Mouse (Mus musculus) embryonic facial prominence, embryonic 11.5 days (tissue): Measurements from ENCODE around the gene Gm9903. TPM values are rescaled to one million over a fixed set of nuclear protein-coding genes. Genes with fewer than 3 reads are reported as not detected.

Source experiments
- ATAC-seq: fragments of 200-750 bp; cut with Nextera tagmentation; replicated peaks from 2 replicates; pipeline ENCODE4 v1.8.0; 2017; ENCODE audit warnings: low read depth; ENCODE audit not compliant: insufficient number of reproducible peaks, low FRiP score, low TSS enrichment
- DNase-seq: peaks from one replicate; pipeline ENCODE4 v3.0.0-alpha.2; 2015; ENCODE audit warnings: low spot score
- H3K27ac ChIP-seq: fragments of 300-500 bp; sonication (generic); replicated peaks from 2 replicates; pipeline ENCODE4 v1.5.1; 2014; ENCODE audit warnings: mild to moderate bottlenecking, low read depth, low read length, control low read depth
- H3K27me3 ChIP-seq: fragments of 300-500 bp; sonication (generic); 2 replicates; pipeline ENCODE4 v1.6.1; 2014; ENCODE audit warnings: mild to moderate bottlenecking, low read length, moderate library complexity, mixed read lengths; ENCODE audit not compliant: control insufficient read depth, insufficient read depth
- H3K36me3 ChIP-seq: fragments of 300-500 bp; sonication (generic); replicated peaks from 2 replicates; pipeline ENCODE4 v1.6.1; 2014; ENCODE audit warnings: low read depth, mild to moderate bottlenecking, low read length, moderate library complexity, mixed read lengths; ENCODE audit not compliant: control insufficient read depth, insufficient read depth
- H3K4me1 ChIP-seq: fragments of 300-500 bp; sonication (generic); 2 replicates; pipeline ENCODE4 v1.6.1; 2014; ENCODE audit warnings: low read length, mixed read lengths; ENCODE audit not compliant: control insufficient read depth, insufficient read depth
- H3K4me2 ChIP-seq: fragments of 300-500 bp; sonication (generic); 2 replicates; pipeline ENCODE4 v1.6.1; 2014; ENCODE audit warnings: low read depth, mild to moderate bottlenecking, control low read depth, low read length, moderate library complexity
- H3K4me3 ChIP-seq: fragments of 300-500 bp; sonication (generic); 2 replicates; pipeline ENCODE4 v1.5.1; 2014; ENCODE audit warnings: low read depth, low read length, control low read depth
- H3K9ac ChIP-seq: fragments of 300-500 bp; sonication (generic); replicated peaks from 2 replicates; pipeline ENCODE4 v1.6.1; 2014; ENCODE audit warnings: mild to moderate bottlenecking, control low read depth, low read length
- H3K9me3 ChIP-seq: fragments of 300-500 bp; sonication (generic); replicated peaks from 2 replicates; pipeline ENCODE4 v1.6.1; 2016; ENCODE audit warnings: mild to moderate bottlenecking, low read length, inconsistent platforms, mixed read lengths; ENCODE audit not compliant: control insufficient read depth
- WGBS: fragments of 180-500 bp; shearing (Covaris S2); extraction: QIAGEN DNeasy Blood & Tissue Kit; methylation state at CpG from one replicate; pipeline ENCODE4 v1.1.7; 2014; 5-methylcytosine and 5-hydroxymethylcytosine counted together
- polyA plus RNA-seq: library from polyadenylated mRNA; unstranded; fragments of >200 nt; fragmentation: Nextera tagmentation; extraction: Ambion mirVana; gene quantifications from 2 replicates; pipeline ENCODE4 v1.2.1, GENCODE M21; 2014

Gene Gm9903
- polyA plus RNA-seq, 1 experiment from 2014 or later: 0.97 TPM

DNA sequence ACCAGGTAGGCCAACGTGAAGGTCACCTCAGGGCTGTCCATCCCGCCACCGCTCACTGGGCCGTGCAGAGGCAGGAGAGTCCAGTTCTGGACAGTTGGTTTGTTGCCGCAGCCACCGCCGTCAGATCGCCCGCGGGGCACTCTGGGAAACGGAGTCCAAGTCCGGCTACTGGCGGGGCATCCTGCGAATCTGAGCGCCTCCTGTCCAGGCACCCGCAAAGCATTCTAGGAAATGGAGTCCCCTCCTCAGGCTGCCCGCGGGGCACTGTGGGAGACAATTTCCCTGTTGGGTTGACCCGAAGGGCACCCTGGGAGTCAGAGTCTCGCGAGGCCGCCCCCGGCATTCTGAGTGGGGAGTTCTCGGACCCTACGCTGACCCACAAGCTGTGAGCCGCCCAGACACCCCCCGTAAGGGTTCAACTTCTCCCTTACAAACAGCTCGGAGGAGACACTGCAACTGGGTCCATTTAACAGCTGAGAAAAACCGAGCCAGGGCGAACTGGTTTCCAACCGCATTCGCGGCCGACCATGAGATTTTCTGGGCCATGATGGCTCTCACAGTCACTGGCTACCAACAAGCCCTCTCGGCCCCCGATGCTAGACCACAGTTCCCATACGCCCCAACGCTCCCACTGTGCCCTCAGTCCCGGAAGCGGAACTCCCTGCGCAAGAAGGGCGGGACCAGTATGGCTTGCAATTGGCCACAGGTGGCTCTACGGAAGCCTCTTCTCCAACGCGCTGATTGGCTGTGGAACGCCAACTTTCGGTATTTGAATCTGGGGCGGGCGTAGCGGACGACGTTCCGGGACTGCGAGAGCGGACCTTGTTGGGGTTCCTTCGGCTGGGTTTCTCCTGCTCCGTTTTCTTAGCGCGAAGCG lies 28.3 kb downstream of the Gm9903 start, which contains the start of the genes Tacc3 and Tmem129:
Tacc3 (plus strand) TSS at position 342 of the 877 bp plus-strand sequence.
Tmem129 (minus strand) TSS at position 630 of the 877 bp plus-strand sequence.
- H3K4me3 ChIP-seq: peak within 1 kb of the TSS; percentile 82
- whole genome bisulfite sequencing: under 1% methylated on average over 60 of the region's 60 CpGs
- ATAC-seq: peak; percentile 95
- peak within 1 kb of the TSS; percentile 83 for H3K9ac ChIP-seq
- H3K36me3 ChIP-seq: peaks cover 7% of the 10 kb centered on the region
- DNase-seq: peak; percentile 99
- H3K27ac ChIP-seq: peak within 1 kb of the TSS; percentile 82
- no peaks in the 10 kb centered on the region for H3K9me3 ChIP-seq
- 0 out of 2 replicates have a peak, but pooled peaks cover 2% of the 10 kb centered on the region for H3K4me1 ChIP-seq
- H3K4me2 ChIP-seq: peak within 1 kb of the TSS; percentile 83
- no peaks in the 10 kb centered on the region for H3K27me3 ChIP-seq

DNA sequence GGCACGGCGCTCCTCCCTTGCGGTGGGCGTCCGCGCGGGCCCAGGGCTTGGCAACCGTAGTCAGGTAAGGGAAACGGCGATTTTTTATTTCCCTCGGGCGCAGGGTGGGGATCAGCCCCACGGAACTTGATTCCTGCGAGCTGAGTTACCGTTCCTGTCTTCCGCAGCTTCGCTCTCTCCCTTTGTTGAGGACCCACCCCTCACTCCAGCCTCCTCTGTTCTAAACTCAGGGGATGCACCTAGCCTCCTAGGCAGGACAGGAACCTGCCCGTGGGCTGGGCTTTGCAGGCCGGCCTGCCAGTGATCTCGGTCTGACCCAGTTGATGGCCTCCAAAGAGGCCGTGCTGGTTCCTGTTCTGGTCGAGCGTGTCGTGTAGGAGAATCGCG lies 28.9 kb downstream of the Gm9903 start:
- H3K36me3 ChIP-seq: peaks cover 7% of the 10 kb centered on the region
- H3K4me2 ChIP-seq: peak overlapping the region; percentile 74
- peak overlapping the region; percentile 82 for H3K4me3 ChIP-seq
- WGBS: 0% methylated on average over 26 of the region's 26 CpGs
- H3K27ac ChIP-seq: peak overlapping the region; percentile 63
- H3K27me3 ChIP-seq: no peaks in the 10 kb centered on the region
- peak overlapping the region; percentile 83 for H3K9ac ChIP-seq
- 0 out of 2 replicates have a peak, but pooled peaks cover 2% of the 10 kb centered on the region for H3K4me1 ChIP-seq
- no peaks in the 10 kb centered on the region for H3K9me3 ChIP-seq
- DNase-seq (no peak), ATAC-seq (peak; percentile 10; the same call in 1 of the 2 replicates)

DNA sequence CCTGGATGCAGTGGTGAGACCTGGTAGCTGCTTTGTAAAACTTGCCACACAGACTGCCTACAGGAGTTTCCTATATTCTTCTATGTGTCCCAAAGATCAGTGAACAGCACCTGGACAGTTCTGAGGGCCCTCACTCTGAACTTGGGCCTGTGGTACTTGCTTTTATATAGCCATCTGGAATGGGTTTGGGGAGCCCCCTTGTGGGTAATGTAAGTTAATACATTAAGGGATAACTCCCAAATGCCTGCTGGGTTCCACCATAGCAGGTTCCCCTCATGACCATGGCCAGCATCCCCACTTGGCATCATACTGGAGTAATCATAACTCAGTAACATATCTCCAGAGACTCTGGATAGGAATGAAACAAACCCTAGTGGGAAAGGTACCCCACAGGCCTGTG lies 38.5 kb downstream of the Gm9903 start:
- Histone ChIP-seq H3K4me3 (no peak overlapping the region), H3K27ac (no peak overlapping the region), H3K9me3 (no peaks in the 10 kb centered on the region), H3K4me1 (no peaks in the 10 kb centered on the region), H3K9ac (no peak overlapping the region), H3K4me2 (no peak overlapping the region), H3K27me3 (no peaks in the 10 kb centered on the region), H3K36me3 (peaks cover 12% of the 10 kb centered on the region)
- ATAC-seq (no peak), DNase-seq (peak; percentile 51)

DNA sequence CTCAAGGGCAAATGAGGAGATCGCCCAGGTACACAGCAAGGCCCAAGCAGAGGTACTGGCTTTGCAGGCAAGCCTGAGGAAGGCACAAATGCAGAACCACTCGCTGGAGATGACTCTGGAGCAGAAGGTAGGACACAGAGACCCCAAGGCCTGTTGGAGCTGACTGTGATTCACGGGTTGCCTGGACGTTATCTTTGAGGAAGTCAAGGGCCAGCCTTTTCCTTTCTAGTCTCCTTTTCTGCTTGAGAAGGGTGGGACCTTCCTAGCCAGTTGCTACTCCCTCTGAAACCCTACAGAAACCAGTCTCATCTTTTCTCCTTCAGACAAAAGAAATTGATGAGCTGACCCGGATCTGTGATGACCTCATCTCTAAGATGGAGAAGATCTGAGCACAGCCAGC lies 41.9 kb downstream of the Gm9903 start:
- no peak for ATAC-seq
- DNase-seq: no peak
- Histone ChIP-seq H3K9me3 (no peaks in the 10 kb centered on the region), H3K4me3 (no peak overlapping the region), H3K36me3 (peaks cover 10% of the 10 kb centered on the region), H3K4me2 (no peak overlapping the region), H3K9ac (no peak overlapping the region), H3K27ac (no peak overlapping the region), H3K27me3 (no peaks in the 10 kb centered on the region), H3K4me1 (no peaks in the 10 kb centered on the region)
- WGBS: 84% methylated on average over 5 of the region's 5 CpGs

DNA sequence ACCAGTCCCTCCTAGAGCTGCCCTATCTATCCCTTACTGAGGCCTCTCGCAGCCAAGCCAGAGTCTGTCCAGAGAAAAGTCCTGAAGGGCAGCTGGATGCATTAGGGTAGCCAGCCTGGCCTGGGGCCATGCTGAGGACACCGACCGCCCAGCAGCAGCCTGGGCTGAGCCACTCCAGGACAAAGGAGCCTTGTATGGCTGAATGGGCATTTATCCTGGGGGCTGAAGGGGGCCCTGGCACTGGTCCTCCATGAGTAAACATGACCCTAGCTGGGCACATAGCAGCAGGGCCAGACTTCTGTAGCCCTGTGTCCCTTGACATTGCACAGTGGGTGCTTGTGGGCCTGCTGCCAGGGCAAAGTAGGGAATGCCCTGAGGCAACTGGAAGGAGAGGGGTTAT lies 44.7 kb downstream of the Gm9903 start:
- H3K27me3 ChIP-seq: no peaks in the 10 kb centered on the region
- no peak for DNase-seq
- no peaks in the 10 kb centered on the region for H3K4me1 ChIP-seq
- H3K36me3 ChIP-seq: no peaks in the 10 kb centered on the region
- 0 out of 2 replicates have a peak, but pooled peaks have one; percentile 24 for ATAC-seq
- no peaks in the 10 kb centered on the region for H3K9me3 ChIP-seq
- H3K9ac ChIP-seq: peak overlapping the region; percentile 25; the same call in 1 of the 2 replicates
- no peak overlapping the region for H3K4me3 ChIP-seq
- WGBS: 58% methylated on average over 3 of the region's 3 CpGs
- H3K27ac ChIP-seq: no peak overlapping the region
- H3K4me2 ChIP-seq: no peak overlapping the region

DNA sequence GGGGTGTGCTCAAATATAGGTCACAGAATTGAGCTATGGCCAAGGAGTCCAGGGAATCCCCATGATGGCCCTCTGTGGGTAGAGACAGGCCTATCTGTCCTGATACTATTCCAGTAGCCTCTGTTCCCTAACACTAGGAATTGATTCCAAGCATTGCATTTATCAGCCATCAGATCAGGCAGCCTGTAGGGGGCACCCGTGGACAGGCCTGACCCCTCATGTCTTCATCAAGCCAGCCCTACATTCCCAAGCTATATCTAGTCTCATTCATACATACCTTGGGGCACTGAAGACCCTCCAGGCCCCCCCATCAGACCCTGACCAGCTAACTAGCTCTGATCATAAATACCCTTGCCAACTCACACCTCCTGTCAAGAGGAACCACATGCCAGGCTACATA lies 46.2 kb downstream of the Gm9903 start:
- DNase-seq: peak; percentile 74
- H3K4me2 ChIP-seq: no peak overlapping the region
- H3K27me3 ChIP-seq: no peaks in the 10 kb centered on the region
- no peak overlapping the region for H3K4me3 ChIP-seq
- no peaks in the 10 kb centered on the region for H3K9me3 ChIP-seq
- H3K9ac ChIP-seq: no peak overlapping the region
- no peaks in the 10 kb centered on the region for H3K4me1 ChIP-seq
- no peak for ATAC-seq
- 6% methylated on average over 1 of the region's 1 CpGs for WGBS
- H3K36me3 ChIP-seq: no peaks in the 10 kb centered on the region
- H3K27ac ChIP-seq: no peak overlapping the region

DNA sequence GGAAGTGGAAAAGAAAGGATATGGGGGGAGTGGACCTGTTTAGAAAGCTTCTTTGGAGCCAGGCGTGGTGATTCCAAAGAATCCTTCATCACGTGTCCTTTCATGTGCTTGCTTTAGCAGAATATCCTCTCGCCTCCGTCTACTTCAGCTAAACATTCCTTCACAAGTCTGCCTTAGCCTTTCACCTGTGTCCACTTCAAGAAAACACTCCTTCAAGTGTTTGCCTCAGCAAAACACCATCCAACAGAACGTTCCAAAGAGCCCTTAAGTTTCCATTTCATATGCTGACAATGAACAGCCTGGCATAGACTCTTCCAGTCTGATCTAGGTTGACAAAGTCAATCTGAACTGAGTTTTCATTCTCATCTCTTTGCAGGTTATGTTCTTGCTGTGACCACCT lies 48.5 kb downstream of the Gm9903 start:
- ATAC-seq (no peak), DNase-seq (no peak)
- no peaks in the 10 kb centered on the region for H3K27me3 ChIP-seq
- no peak overlapping the region for H3K4me3 ChIP-seq
- no peaks in the 10 kb centered on the region for H3K4me1 ChIP-seq
- no peaks in the 10 kb centered on the region for H3K36me3 ChIP-seq
- H3K27ac ChIP-seq: no peak overlapping the region
- WGBS: 84% methylated on average over 5 of the region's 5 CpGs
- no peaks in the 10 kb centered on the region for H3K9me3 ChIP-seq
- H3K4me2 ChIP-seq: no peak overlapping the region
- no peak overlapping the region for H3K9ac ChIP-seq

DNA sequence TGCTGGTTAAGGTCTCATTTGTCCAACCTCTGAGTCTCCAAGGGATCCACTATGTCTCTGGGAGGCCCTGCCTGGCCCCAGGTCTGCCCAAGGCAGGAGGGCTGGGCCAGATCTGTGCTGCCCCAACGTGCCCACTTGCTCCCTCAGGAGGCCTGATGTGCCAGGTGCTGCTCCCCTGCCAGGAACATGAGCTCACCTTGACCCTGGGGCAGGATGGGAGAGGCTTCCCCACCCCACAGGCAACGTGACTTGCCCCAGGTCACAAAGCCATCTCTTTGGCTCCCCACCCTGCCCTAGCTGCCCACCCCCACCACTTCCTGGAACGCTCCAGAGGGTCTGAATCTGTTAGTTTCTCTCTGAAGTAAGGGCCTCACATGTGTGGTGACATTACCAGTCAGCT lies 51.3 kb downstream of the Gm9903 start:
- Histone ChIP-seq H3K9me3 (no peaks in the 10 kb centered on the region), H3K27me3 (no peaks in the 10 kb centered on the region), H3K27ac (no peak overlapping the region), H3K4me1 (no peaks in the 10 kb centered on the region), H3K4me2 (no peak overlapping the region), H3K9ac (no peak overlapping the region), H3K4me3 (no peak overlapping the region), H3K36me3 (no peaks in the 10 kb centered on the region)
- ATAC-seq: no peak
- 61% methylated on average over 3 of the region's 3 CpGs for WGBS
- DNase-seq: no peak
